Mouse (Mus musculus) neural tube, embryonic 11.5 days (tissue): ENCODE data around the gene 4933428M09Rik. TPM values are rescaled to one million over a fixed set of nuclear protein-coding genes. Genes with fewer than 3 reads are reported as not detected.
"Not testable (repeated sequence)": the region's sequence is repeated elsewhere in the genome, so short reads cannot be mapped to it uniquely, and the experiment has no call there.

Source experiments
- ATAC-seq: fragments of 200-750 bp; cut with Nextera tagmentation; 2 replicates; pipeline ENCODE4 v1.8.0; 2017; ENCODE audit warnings: moderate number of reproducible peaks, mild to moderate bottlenecking, moderate TSS enrichment, moderate library complexity; ENCODE audit not compliant: insufficient read depth, low FRiP score, low TSS enrichment
- DNase-seq: peaks from one replicate; pipeline ENCODE4 v3.0.0-alpha.2; 2015; ENCODE audit warnings: low spot score
- H3K27ac ChIP-seq: fragments of 300-500 bp; sonication (generic); 2 replicates; pipeline ENCODE4 v1.5.1; 2014; ENCODE audit warnings: low read depth, mild to moderate bottlenecking, low read length
- H3K27me3 ChIP-seq: fragments of 300-500 bp; sonication (generic); 2 replicates; pipeline ENCODE4 v1.6.1; 2014; ENCODE audit warnings: mild to moderate bottlenecking, low read length, mixed read lengths; ENCODE audit not compliant: control insufficient read depth, insufficient read depth
- H3K36me3 ChIP-seq: fragments of 300-500 bp; sonication (generic); 2 replicates; pipeline ENCODE4 v1.6.1; 2014; ENCODE audit warnings: mild to moderate bottlenecking, low read length, moderate library complexity, mixed read lengths; ENCODE audit not compliant: control insufficient read depth, insufficient read depth
- H3K4me1 ChIP-seq: fragments of 300-500 bp; sonication (generic); 2 replicates; pipeline ENCODE4 v1.6.1; 2014; ENCODE audit warnings: low read length, mixed read lengths; ENCODE audit not compliant: control insufficient read depth, insufficient read depth
- H3K4me2 ChIP-seq: fragments of 300-500 bp; sonication (generic); 2 replicates; pipeline ENCODE4 v1.6.1; 2014; ENCODE audit warnings: low read depth, mild to moderate bottlenecking, moderate library complexity
- H3K4me3 ChIP-seq: fragments of 300-500 bp; sonication (generic); 2 replicates; pipeline ENCODE4 v1.5.1; 2014; ENCODE audit warnings: low read depth, low read length
- H3K9ac ChIP-seq: fragments of 300-500 bp; sonication (generic); 2 replicates; pipeline ENCODE4 v1.6.1; 2014; ENCODE audit warnings: mild to moderate bottlenecking, low read length
- H3K9me3 ChIP-seq: fragments of 300-500 bp; sonication (generic); 2 replicates; pipeline ENCODE4 v1.6.1; 2016; ENCODE audit warnings: low read length; ENCODE audit not compliant: control insufficient read depth
- WGBS: fragments of 180-500 bp; shearing (Covaris S2); extraction: QIAGEN DNeasy Blood & Tissue Kit; methylation state at CpG from one replicate; pipeline ENCODE4 v1.1.7; 2014; 5-methylcytosine and 5-hydroxymethylcytosine counted together
- polyA plus RNA-seq: library from polyadenylated mRNA; unstranded; fragments of >200 nt; fragmentation: Nextera tagmentation; extraction: Ambion mirVana; gene quantifications from 2 replicates; pipeline ENCODE4 v1.2.1, GENCODE M21; 2014

Gene 4933428M09Rik
- not detected in 2 replicates for polyA plus RNA-seq

- no peak within 1 kb of the TSS for H3K4me2 ChIP-seq
- H3K27me3 ChIP-seq, result no peaks in the 10 kb centered on the region
- no peak for DNase-seq
- H3K4me1 ChIP-seq, result no peaks in the 10 kb centered on the region
- ATAC-seq, result no peak
- H3K36me3 ChIP-seq, result no peaks in the 10 kb centered on the region
- no peak within 1 kb of the TSS for H3K27ac ChIP-seq
- H3K9me3 ChIP-seq, result no peaks in the 10 kb centered on the region
- H3K4me3 ChIP-seq, result no peak within 1 kb of the TSS
- H3K9ac ChIP-seq, result no peak within 1 kb of the TSS
- WGBS, result 88% methylated on average over 8 of the region's 8 CpGs
Measured at GRCm38 (mm10) chrX:139178928-139179327, at the start of gene 4933428M09Rik. 4933428M09Rik (plus strand) TSS chrX:139179228.

- DNase-seq, result no peak
- H3K36me3 ChIP-seq, result no peaks in the 10 kb centered on the region
- no peaks in the 10 kb centered on the region for H3K9me3 ChIP-seq
- 67% methylated on average over 4 of the region's 4 CpGs for WGBS
- no peak overlapping the region for H3K27ac ChIP-seq
- no peak overlapping the region for H3K4me3 ChIP-seq
- ATAC-seq, result no peak
- no peaks in the 10 kb centered on the region for H3K4me1 ChIP-seq
- H3K27me3 ChIP-seq, result no peaks in the 10 kb centered on the region
- no peak overlapping the region for H3K4me2 ChIP-seq
- H3K9ac ChIP-seq, result no peak overlapping the region
Measured at GRCm38 (mm10) chrX:139134031-139134430, 45.0 kb upstream of the 4933428M09Rik start.

DNA sequence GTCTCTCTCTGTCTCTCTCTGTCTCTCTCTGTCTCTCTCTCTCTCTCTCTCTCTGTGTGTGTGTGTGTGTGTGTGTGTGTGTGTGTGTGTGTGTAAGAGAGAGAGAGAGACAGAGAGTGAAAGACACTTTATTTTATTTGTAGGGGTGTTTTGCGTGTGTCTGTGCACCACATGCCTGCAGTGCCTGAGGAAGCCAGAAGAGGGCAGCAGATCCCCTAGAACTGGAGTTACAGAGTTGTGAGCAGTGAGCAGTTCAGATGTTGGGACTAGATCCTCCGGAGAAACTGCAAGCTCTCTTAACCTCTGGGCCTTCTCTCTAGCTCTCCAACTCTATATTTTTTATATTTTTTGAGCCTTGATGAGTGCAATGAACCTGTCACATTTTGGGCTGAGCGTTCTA, 12.5 kb downstream of the 4933428M09Rik start:
- H3K36me3 ChIP-seq, H3K4me1 ChIP-seq, H3K27me3 ChIP-seq, H3K9me3 ChIP-seq, H3K9ac ChIP-seq, H3K4me3 ChIP-seq, DNase-seq, H3K27ac ChIP-seq, ATAC-seq, H3K4me2 ChIP-seq: not testable (repeated sequence)
- WGBS, result 89% methylated on average over 3 of the region's 3 CpGs

GRCm38 (mm10) chrX:139194572-139195279, 15.7 kb downstream of the 4933428M09Rik start:
- no peak overlapping the region for H3K9ac ChIP-seq
- DNase-seq, result no peak

DNA sequence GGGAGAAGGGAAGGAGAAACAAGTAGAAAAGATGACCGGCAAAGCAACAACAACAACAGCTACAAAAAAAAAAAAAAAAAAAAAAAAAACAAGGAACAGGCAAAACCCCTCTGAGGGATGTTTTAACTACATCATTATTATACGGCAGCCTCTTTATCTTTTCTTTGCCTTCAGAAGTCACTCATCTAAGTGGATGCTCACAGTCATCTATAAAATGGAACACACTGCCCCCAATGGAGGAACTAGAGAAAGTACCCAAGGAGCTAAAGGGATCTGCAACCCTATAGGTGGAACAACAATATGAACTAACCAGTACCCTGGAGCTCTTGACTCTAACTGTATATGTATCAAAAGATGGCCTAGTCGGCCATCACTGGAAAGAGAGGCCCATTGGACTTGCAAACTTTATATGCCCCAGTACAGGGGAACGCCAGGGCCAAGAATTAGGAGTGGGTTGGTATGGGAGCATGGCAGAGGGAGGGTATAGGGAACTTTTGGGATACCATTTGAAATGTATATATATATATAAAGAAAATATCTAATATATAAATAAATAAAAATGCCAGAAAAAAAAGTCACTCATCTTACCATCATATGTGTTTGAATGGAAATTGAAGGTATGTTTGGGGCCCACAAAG, 30.3 kb downstream of the 4933428M09Rik start:
- H3K36me3 ChIP-seq, H3K9ac ChIP-seq, H3K4me3 ChIP-seq, H3K4me2 ChIP-seq, DNase-seq, H3K27me3 ChIP-seq, H3K9me3 ChIP-seq, H3K4me1 ChIP-seq, H3K27ac ChIP-seq: not testable (repeated sequence)
- 84% methylated on average over 4 of the region's 4 CpGs for WGBS
- peak; percentile 38 for ATAC-seq

More at GRCm38 (mm10) chrX:139194572-139195279, 15.7 kb downstream of the 4933428M09Rik start:
- WGBS, result 47% methylated on average over 1 of the region's 1 CpGs
- H3K36me3 ChIP-seq, result no peaks in the 10 kb centered on the region
- no peak for ATAC-seq
- no peaks in the 10 kb centered on the region for H3K4me1 ChIP-seq
- H3K4me3 ChIP-seq, result no peak overlapping the region
- H3K4me2 ChIP-seq, result no peak overlapping the region
- H3K9me3 ChIP-seq, result no peaks in the 10 kb centered on the region
- no peak overlapping the region for H3K27ac ChIP-seq
- H3K27me3 ChIP-seq, result no peaks in the 10 kb centered on the region

- peak; percentile 68 for DNase-seq
- WGBS, result 28% methylated on average over 27 of the region's 31 CpGs
- peak within 1 kb of the TSS; percentile 24 for H3K9ac ChIP-seq
- no peaks in the 10 kb centered on the region for H3K4me1 ChIP-seq
- peak; percentile 93 for ATAC-seq
- H3K36me3 ChIP-seq, result no peaks in the 10 kb centered on the region
- H3K27ac ChIP-seq, result no peak within 1 kb of the TSS
- H3K9me3 ChIP-seq, result no peaks in the 10 kb centered on the region
- peak within 1 kb of the TSS; percentile 50 for H3K4me2 ChIP-seq
- no peaks in the 10 kb centered on the region for H3K27me3 ChIP-seq
- peak within 1 kb of the TSS; percentile 35 for H3K4me3 ChIP-seq
Measured at GRCm38 (mm10) chrX:139209829-139210225, 30.8 kb downstream of the 4933428M09Rik start, which contains the start of gene Mum1l1. Mum1l1 (plus strand) TSS chrX:139210042.

DNA sequence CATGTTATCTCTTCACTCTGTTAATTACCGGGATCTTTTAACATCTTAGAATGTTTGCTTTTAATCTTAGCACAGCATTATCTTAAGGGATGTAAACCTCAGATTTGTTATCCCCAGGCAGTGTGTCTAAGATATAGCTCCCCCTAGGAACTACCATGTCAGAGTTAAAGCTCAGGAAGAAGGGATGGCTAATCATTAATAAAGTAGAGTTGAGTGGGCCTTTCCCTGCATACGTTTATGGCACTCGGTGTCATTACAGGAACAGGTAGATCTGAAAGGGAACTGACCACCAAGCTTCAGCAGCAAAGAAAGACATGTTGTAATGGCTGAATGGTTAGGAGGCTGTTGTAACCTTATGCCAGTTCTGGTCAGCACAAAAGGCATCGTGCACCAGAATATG, 35.7 kb downstream of the 4933428M09Rik start:
- WGBS, result 69% methylated on average over 4 of the region's 4 CpGs
- no peaks in the 10 kb centered on the region for H3K36me3 ChIP-seq
- no peak overlapping the region for H3K4me2 ChIP-seq
- H3K27ac ChIP-seq, result no peak overlapping the region
- no peak overlapping the region for H3K9ac ChIP-seq
- H3K27me3 ChIP-seq, result no peaks in the 10 kb centered on the region
- H3K4me1 ChIP-seq, result no peaks in the 10 kb centered on the region
- no peak for DNase-seq
- ATAC-seq, result no peak
- H3K9me3 ChIP-seq, result no peaks in the 10 kb centered on the region
- H3K4me3 ChIP-seq, result no peak overlapping the region

DNA sequence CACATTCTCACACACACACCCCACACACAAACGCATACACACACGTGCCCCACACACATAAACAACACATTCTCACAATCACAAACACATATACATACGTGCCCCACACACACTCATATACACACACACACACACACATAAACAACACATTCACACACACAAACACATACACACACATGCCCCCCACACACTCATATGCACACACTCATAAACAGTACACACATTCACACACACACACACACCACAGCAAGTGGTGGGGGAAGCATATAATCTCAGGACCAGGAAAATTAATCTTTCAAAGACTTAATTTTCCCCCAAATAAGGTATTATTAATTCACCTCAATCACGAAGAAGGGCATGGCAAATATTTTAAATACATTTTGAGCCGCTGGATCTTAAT, 37.4 kb downstream of the 4933428M09Rik start:
- WGBS, result 70% methylated on average over 5 of the region's 5 CpGs
- Histone ChIP-seq H3K27me3 (no peaks in the 10 kb centered on the region), H3K9me3 (no peaks in the 10 kb centered on the region), H3K27ac (no peak overlapping the region), H3K36me3 (no peaks in the 10 kb centered on the region), H3K4me3 (no peak overlapping the region), H3K4me1 (no peaks in the 10 kb centered on the region), H3K4me2 (no peak overlapping the region), H3K9ac (no peak overlapping the region)
- ATAC-seq, result peak; percentile 33; the same call in 1 of the 2 replicates
- DNase-seq, result no peak
